Mouse (Mus musculus): Measurements from ENCODE around the gene Zmat3. TPM values are rescaled to one million over a fixed set of nuclear protein-coding genes. Genes with fewer than 3 reads are reported as not detected.

Zmat3 gene
- polyA plus RNA-seq (2012; rRNA removed) = 0.77 and 0.86 TPM in 2 replicates

GRCm38 (mm10) chr3:32365546-32366245, at the start of gene Zmat3:
Zmat3 (minus strand) TSS chr3:32366014.

GRCm38 (mm10) chr3:32397461-32398174, 31.8 kb upstream of the Zmat3 start, which contains the start of gene Pik3ca:
Pik3ca (plus strand) TSS chr3:32397671.

Other genes starting within 250 kb of the Zmat3 start
- 6.0 and 6.3 TPM in 2 replicates for gene Pik3ca, start 31.7 kb upstream of the Zmat3 start, polyA plus RNA-seq (2012; rRNA removed)
- gene Kcnmb3, start 126.2 kb upstream of the Zmat3 start, polyA plus RNA-seq (2012; rRNA removed) = not detected in 2 replicates
- gene Zfp639, start 144.2 kb upstream of the Zmat3 start, polyA plus RNA-seq (2012; rRNA removed) = 15.7 TPM in 2 replicates
- 9.1 and 10.0 TPM in 2 replicates for gene Mfn1, start 163.5 kb upstream of the Zmat3 start, polyA plus RNA-seq (2012; rRNA removed)